Mouse (Mus musculus): ENCODE results near the gene Afg1l.

DNA sequence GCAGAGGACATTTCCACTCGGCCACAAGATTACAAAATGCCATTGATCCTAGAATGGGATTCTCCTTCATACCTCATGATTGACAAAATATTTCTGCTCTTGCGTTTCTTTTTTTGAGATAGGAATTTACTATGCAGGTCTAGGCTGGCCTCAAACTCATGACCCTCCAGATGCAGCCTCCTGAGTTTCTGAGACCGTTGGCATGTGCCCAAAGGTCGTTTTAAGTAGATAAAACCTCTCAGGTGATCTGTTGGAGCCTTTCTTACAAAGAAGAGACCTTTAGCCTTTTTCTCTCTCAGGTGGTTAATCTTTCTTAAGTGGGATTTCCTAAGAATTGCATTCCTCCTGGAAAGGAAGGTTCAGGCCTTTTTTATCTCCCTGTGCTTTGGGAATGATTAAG is 14.6 kb upstream of the Afg1l start:
- TF ChIP-seq CTCF (IDR thresholded peaks at IDR 0.05; ENCODE audit: control insufficient read depth, insufficient read depth, low read length) (no peak), POLR2A (IDR thresholded peaks at IDR 0.05; ENCODE audit: borderline replicate concordance, control insufficient read depth, low read depth, low read length) (no peak)
